Mouse (Mus musculus) liver, adult 2 months (tissue): ENCODE data around the gene Xpo5. TPM values are rescaled to one million over a fixed set of nuclear protein-coding genes. Genes with fewer than 3 reads are reported as not detected.

Experiments
- DNase-seq: peaks from one replicate; pipeline ENCODE4 v3.0.0-alpha.2; 2011; ENCODE audit warnings: low read depth, low spot score; ENCODE audit errors: extremely low read depth
- H3K27ac ChIP-seq: fragments of 200-500 bp; replicated peaks from 2 replicates; pipeline ENCODE4 v1.5.1; 2012; ENCODE audit warnings: low read depth, mild to moderate bottlenecking, control low read depth, inconsistent platforms, low read length; ENCODE audit not compliant: insufficient read depth
- H3K27me3 ChIP-seq: fragments of 200-500 bp; 2 replicates; pipeline ENCODE4 v1.6.1; 2012; ENCODE audit warnings: mild to moderate bottlenecking, moderate library complexity, low read length, inconsistent platforms; ENCODE audit not compliant: control insufficient read depth, insufficient read depth
- H3K36me3 ChIP-seq: fragments of 200-500 bp; 2 replicates; pipeline ENCODE4 v1.6.1; 2012; ENCODE audit warnings: low read length, inconsistent platforms; ENCODE audit not compliant: control insufficient read depth, insufficient read depth
- H3K4me1 ChIP-seq: fragments of 200-500 bp; 2 replicates; pipeline ENCODE4 v1.6.1; 2011; ENCODE audit warnings: low read length; ENCODE audit not compliant: control insufficient read depth, insufficient read depth
- H3K4me3 ChIP-seq: fragments of 200-500 bp; 2 replicates; pipeline ENCODE4 v1.5.1; 2011; ENCODE audit warnings: low read depth, mild to moderate bottlenecking, control low read depth, low read length, moderate library complexity; ENCODE audit not compliant: insufficient read depth
- H3K79me2 ChIP-seq: fragments of 200-500 bp; 2 replicates; pipeline ENCODE4 v1.6.1; 2012; ENCODE audit warnings: inconsistent platforms, mild to moderate bottlenecking, low read length, moderate library complexity; ENCODE audit not compliant: control insufficient read depth, insufficient read depth
- H3K9ac ChIP-seq: fragments of 200-500 bp; 2 replicates; pipeline ENCODE4 v1.6.1; 2012; ENCODE audit warnings: low read depth, mild to moderate bottlenecking, control low read depth, inconsistent platforms, low read length
- CTCF ChIP-seq: fragments of 200-500 bp; IDR thresholded peaks from 2 replicates; pipeline ENCODE4 v1.5.1; 2011; ENCODE audit warnings: low read depth, low read length, control low read depth
- POLR2A ChIP-seq: fragments of 200-500 bp; IDR thresholded peaks from 2 replicates; pipeline ENCODE4 v1.6.1; 2011; ENCODE audit warnings: low read length, control low read depth; ENCODE audit not compliant: insufficient read depth; ENCODE audit errors: extremely low read depth
- WGBS: fragments of 180-500 bp; shearing (Covaris S2); methylation state at CpG from one replicate; pipeline ENCODE4 v1.1.7; 2018; 5-methylcytosine and 5-hydroxymethylcytosine counted together
- polyA plus RNA-seq: library from polyadenylated mRNA; depleted of rRNA; stranded (reverse); fragments of >200 nt; gene quantifications from 2 replicates; pipeline ENCODE4 v1.2.3, GENCODE M21; 2012
- total RNA-seq: library from RNA; depleted of rRNA; stranded (reverse); fragments of >200 nt; gene quantifications from 2 replicates; pipeline ENCODE4 v1.2.3, GENCODE M21; 2014

Xpo5 gene
- total and polyA plus RNA-seq, 2 experiments = 9.9 to 10.8 TPM

DNA sequence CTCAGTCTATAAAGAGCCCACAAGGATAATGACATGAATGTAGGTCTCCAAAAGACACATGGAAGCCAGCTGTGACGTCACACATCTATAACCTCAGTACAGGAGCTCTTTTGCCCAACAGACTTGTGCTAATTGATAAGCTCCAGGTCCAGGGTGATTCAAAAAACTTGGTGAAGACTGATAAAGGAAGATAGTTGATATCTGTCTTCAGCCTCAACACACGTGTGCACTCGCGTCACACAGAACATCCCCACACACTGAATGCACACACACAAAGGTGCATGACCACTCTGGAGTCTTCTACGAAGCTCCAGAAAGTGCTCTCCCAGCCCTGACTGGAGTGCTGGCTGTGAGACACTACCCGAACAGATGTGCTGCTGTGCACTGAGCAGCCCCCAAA lies 34.5 kb downstream of the Xpo5 start:
- TF ChIP-seq CTCF (no peak), POLR2A (no peak)
- Histone ChIP-seq H3K36me3 (peaks cover 42% of the 10 kb centered on the region), H3K4me3 (no peak overlapping the region), H3K27me3 (no peaks in the 10 kb centered on the region), H3K79me2 (no peaks in the 10 kb centered on the region), H3K4me1 (no peaks in the 10 kb centered on the region), H3K27ac (no peak overlapping the region), H3K9ac (no peak overlapping the region)
- WGBS = 92% methylated on average over 6 of the region's 6 CpGs
- no peak for DNase-seq

DNA sequence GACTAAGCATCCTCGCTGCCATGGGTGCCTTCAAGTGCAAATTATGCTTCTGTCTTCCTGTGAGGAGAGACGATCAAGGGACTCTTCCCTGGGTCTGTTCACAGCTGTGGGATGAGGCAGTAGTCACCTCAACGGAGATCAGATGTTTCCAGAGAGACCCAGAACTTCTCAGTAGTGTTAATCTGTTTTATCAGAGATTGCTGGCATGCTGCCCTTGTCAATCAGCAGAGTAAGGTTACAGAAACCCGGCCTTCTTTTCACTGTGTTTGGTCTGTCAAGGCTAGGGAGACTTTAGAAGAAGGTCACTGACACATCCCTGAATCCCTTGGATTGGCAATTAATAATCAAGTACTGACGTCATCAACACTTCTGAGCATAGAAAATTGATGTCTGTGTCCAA lies 34.9 kb downstream of the Xpo5 start:
- DNase-seq = no peak
- no peaks in the 10 kb centered on the region for H3K4me1 ChIP-seq
- no peak overlapping the region for H3K27ac ChIP-seq
- peaks cover 42% of the 10 kb centered on the region for H3K36me3 ChIP-seq
- no peak for TF ChIP-seq CTCF
- TF ChIP-seq POLR2A = no peak
- H3K79me2 ChIP-seq = no peaks in the 10 kb centered on the region
- no peaks in the 10 kb centered on the region for H3K27me3 ChIP-seq
- no peak overlapping the region for H3K4me3 ChIP-seq
- 77% methylated on average over 5 of the region's 5 CpGs for WGBS
- H3K9ac ChIP-seq = no peak overlapping the region

DNA sequence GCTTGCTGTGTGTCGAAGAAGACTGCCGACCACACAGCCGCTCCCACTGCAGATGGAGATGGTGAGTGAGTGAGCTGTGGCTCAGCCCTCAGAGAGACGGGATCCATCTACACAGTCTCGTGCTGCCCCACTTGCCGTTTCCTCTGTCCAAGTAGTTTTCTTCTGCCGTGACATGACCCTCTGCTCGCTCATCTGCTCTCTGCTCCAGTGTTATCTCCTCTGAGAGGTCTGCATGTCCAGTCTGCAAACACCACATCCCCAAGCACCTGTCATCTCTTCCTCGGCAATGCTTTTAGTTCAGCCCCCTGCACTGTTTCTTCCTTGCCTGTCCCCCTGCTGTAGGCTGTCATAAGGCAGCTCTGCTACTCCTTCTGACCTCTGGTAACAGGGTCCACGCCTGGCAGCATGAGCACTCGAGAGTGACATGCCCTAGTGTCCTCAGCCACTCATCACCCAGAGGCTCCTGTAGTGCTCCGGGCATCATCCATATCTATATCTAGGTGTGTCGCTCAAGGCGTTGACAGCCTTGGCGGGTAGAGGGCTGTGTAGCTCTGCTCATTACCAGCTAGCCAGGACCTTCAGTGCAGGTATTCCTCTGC lies 37.0 kb downstream of the Xpo5 start:
- Histone ChIP-seq H3K4me3 (no peak overlapping the region), H3K27me3 (no peaks in the 10 kb centered on the region), H3K9ac (no peak overlapping the region), H3K27ac (no peak overlapping the region), H3K4me1 (no peaks in the 10 kb centered on the region), H3K79me2 (no peaks in the 10 kb centered on the region), H3K36me3 (peaks cover 32% of the 10 kb centered on the region)
- DNase-seq = no peak
- WGBS = 92% methylated on average over 15 of the region's 15 CpGs
- TF ChIP-seq POLR2A = no peak
- no peak for TF ChIP-seq CTCF

DNA sequence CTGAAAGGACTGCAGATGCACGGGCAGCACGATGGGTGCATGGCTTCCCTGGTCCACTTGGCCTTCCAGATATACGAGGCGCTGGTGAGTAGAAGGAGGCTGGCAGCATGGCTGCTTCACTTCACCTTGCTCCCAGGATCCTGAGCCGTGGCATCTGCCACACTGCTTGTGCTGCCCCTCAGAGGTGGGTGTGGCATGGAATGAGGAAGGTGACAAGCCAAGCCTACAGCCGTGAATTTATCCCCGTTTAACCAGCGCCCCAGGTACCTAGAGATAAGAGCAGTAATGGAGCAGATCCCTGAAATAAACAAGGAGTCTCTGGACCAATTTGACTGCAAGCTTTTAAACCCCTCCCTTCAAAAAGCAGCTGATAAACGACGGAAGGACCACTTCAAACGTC lies 38.9 kb downstream of the Xpo5 start:
- no peak for DNase-seq

DNA sequence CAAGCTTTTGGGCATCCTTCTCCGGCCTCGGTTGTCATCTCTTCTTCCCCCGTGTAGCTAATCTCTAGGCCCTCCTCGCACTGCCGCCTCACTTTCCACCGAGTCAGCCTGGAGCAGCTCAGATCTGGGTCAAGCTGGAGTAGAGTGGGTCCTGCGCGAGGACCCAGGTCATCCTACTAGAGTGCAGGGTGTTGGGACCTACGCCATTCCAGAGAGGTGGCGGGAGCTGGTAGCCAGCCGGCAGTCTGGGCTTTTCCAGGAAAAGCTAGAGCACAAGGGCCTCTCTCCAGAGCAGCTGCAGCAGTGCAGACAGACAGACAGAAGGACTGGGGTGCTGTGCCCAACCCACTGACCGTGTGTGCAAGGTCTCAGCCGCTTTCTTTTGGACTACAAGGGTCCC lies 39.7 kb downstream of the Xpo5 start:
- no peaks in the 10 kb centered on the region for H3K27me3 ChIP-seq
- no peak overlapping the region for H3K27ac ChIP-seq
- H3K9ac ChIP-seq = no peak overlapping the region
- H3K4me1 ChIP-seq = peaks cover 5% of the 10 kb centered on the region
- no peak for TF ChIP-seq POLR2A
- DNase-seq = no peak
- no peaks in the 10 kb centered on the region for H3K79me2 ChIP-seq
- H3K36me3 ChIP-seq = peaks cover 18% of the 10 kb centered on the region; the same call in 1 of the 2 replicates
- no peak overlapping the region for H3K4me3 ChIP-seq
- 87% methylated on average over 13 of the region's 13 CpGs for WGBS

More for the DNA sequence above, 38.9 kb downstream of the Xpo5 start:
- Histone ChIP-seq H3K79me2 (no peaks in the 10 kb centered on the region), H3K9ac (no peak overlapping the region), H3K27me3 (no peaks in the 10 kb centered on the region), H3K4me3 (no peak overlapping the region), H3K4me1 (no peaks in the 10 kb centered on the region), H3K36me3 (peaks cover 26% of the 10 kb centered on the region), H3K27ac (no peak overlapping the region)
- TF ChIP-seq POLR2A = no peak
- no peak for TF ChIP-seq CTCF
- 80% methylated on average over 11 of the region's 11 CpGs for WGBS

DNA sequence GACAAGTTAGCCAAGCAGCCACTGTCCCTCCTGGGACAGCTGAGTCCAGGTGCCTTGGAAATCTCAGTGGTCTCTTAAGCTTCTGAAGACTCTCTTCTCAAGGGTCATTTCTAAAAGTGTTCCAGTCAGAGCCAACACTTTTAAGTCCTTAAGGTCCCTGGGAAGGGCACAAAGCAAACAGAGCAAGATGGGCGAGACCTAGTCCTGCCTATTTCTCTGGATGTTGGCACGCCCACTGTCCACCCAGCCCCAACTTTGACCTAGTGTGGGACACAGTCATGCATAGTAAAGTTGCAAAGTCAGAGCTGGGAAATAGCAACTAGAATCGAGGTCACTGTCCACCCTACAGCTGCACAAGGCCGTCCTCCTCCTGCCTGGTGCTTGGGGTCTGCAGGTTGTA lies 40.4 kb downstream of the Xpo5 start:
- peaks cover 4% of the 10 kb centered on the region; the same call in 1 of the 2 replicates for H3K79me2 ChIP-seq
- H3K9ac ChIP-seq = no peak overlapping the region
- 81% methylated on average over 4 of the region's 4 CpGs for WGBS
- H3K4me1 ChIP-seq = peaks cover 5% of the 10 kb centered on the region
- H3K27ac ChIP-seq = no peak overlapping the region
- no peak overlapping the region for H3K4me3 ChIP-seq
- H3K27me3 ChIP-seq = no peaks in the 10 kb centered on the region
- TF ChIP-seq POLR2A (no peak), CTCF (no peak)
- peaks cover 16% of the 10 kb centered on the region; the same call in 1 of the 2 replicates for H3K36me3 ChIP-seq
- DNase-seq = no peak
